Mouse (Mus musculus) inflammation-experienced regulatory T-cells, adult 6 months (primary cell): ENCODE results near the gene Elmod3. TPM values are rescaled to one million over a fixed set of nuclear protein-coding genes. Genes with fewer than 3 reads are reported as not detected.

Experiments used
- ATAC-seq: one replicate; pipeline ENCODE4 v1.8.0; 2017
- polyA plus RNA-seq, 3 experiments: library from polyadenylated mRNA; unstranded; fragments of 100-300 nt; shearing (Covaris generic); gene quantifications; one replicate each; pipeline ENCODE4 v1.2.1; 2017

Gene Elmod3
- polyA plus RNA-seq, 3 experiments from 2014 or later: 13.7 to 24.3 (median 20.6) TPM

DNA sequence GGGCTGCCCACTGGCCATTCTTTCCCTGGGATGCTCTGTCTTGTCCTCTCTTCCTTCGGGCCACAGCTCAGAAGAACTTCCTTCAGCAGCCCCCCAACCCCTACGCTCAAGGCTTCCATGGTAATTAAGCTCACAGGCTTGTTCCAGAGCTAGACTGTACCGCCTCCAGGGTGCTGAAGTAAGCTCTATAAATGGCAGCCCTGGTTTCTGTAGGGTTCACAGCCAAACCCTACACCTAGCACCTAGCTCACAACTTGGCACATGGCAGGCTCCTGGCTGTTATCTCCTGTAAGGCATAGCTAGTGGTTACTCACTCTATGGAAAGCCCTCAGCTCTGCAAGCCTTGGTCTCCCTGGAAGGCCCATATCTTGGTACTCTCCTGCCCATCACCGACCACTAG lies 65.6 kb downstream of the Elmod3 start:
- ATAC-seq: no peak

DNA sequence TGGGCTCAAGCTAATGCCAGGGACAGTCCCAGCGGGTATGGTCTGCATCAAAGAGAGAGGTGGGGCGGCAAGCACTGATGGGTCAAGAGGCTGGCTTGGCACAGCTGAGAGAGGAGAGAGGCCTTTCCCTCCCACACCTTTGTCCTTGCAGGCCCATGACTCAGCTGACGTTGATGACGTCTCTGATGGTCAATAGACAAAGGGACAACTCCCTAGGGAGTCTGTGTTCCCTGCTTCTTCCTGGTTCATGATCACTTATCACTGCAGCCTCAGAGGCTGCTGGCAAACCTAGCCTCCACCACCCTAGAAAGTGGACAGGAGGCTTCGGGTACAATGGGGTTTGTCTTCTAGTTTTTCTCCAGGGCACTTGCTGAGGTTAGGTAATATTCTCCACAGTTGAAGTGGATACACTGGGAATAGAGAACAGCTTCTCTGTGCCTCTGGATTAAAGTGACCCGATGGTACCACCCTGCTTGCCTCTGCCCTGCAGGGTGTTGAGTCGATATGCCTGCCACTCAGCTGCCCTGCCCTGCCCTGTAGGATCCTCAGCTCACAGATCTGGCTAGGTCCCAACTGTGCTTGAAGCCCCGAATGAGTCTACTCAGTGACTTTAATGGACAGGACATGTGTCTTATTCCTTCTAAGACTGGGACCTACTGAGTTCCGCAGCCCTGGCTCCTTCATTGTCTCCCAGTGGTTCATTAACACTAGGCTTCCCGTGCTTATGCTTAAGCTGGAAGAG lies 69.6 kb downstream of the Elmod3 start:
- no peak for ATAC-seq

DNA sequence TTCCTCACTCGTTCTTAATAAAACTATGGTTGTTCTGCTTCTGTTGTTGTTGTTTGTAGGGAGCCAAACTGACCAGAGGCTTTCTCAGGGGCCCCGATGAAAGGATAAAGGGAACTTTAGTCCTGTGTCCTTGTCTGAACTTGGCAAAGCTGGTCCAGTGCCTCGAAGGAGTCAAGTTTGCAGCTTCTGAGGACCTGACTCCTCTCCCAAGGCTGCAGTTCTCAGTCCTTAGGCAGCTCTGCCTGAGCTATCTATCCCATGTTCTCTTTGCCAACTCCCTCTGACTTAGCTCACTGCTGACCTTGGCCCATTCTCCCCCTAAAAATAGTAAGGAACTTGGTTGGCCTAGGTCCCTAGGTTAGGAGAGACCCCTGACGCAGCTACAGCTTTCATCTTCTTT lies 71.1 kb downstream of the Elmod3 start:
- no peak for ATAC-seq

DNA sequence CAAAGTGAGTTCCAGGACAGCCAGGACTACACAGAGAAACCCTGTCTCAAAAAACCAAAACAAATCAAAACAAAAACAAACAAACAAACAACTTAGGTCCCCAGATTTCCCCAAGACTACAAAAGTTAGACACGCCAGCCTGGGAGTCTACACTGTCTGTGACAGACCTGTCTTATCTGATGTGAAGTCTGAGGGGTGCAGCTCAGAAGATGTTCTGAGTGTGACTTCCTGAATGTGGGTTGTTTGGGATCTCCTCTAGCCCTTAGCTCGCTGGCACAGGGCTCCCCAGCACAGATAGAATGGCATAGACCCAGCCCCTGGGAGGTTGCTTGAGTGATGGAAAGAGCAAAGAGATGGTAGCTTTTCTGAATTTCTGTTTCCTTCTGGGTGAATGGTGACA lies 74.1 kb downstream of the Elmod3 start:
- ATAC-seq: no peak

DNA sequence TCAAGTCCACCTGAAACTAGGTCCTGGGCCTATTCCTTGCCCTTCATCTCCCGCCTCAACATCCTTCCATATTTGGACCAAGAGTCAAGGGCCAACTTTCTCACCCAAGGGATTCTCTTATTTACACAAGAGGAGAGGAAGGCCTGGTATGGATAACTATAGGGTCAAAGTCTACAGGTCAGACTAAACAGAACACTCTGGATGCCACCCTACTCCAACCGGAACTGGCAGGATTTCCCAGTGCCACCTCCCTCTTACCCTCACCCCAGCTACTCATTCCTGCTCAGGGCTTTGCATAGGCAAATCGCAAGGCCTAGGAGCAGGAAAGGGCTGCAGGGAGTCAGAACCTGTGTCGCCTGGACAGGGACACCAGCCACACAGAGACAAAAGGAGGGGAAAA lies 75.0 kb downstream of the Elmod3 start:
- no peak for ATAC-seq

GRCm38 (mm10) chr6:72522288-72522687 lies 75.9 kb downstream of the Elmod3 start:
- no peak for ATAC-seq

GRCm38 (mm10) chr6:72521607-72522006 lies 76.6 kb downstream of the Elmod3 start, which contains the start of gene Sh2d6:
Sh2d6 (minus strand) TSS chr6:72521707.
- ATAC-seq: no peak

DNA sequence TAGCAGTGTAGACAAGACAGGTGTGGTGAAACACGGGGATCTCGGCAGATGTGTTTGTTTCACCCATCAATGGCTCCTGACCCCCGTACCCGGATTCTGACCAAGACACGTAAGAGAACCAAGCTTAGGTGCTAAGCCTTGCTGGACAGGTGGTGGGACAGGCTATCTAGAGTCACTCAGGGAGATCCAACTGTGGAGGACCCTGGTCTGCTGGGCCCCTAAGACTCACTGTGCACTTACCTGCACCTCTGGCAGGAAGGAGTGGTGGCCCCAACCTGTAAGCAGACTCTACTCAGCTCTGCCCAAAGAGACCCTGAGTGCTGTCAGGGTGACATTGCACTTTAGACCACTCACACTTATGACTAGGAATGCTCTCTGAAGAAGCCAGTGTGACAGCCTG lies 77.3 kb downstream of the Elmod3 start:
- ATAC-seq: no peak

- ATAC-seq: no peak
Observed at GRCm38 (mm10) chr6:72519892-72520663, 78.1 kb downstream of the Elmod3 start.

DNA sequence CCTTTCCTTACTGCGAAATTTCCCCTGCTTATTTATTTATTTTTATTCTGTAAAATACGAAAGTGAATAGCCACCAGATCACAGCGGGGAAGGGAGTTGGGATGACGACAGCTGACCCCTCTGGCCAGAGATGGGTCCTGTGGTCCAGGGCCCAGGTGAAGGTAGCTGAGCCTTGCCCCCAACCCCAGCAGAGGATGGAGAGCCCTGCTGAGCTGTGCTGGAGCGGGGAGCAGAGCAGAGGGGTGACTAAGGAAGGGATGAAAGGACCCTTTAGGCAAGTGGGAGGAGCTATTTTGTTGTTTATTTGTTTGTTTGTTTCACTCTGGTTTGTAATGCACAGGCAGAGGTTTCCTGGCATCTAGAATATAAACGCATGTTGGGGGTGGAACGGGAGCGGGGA lies 78.9 kb downstream of the Elmod3 start:
- no peak for ATAC-seq

DNA sequence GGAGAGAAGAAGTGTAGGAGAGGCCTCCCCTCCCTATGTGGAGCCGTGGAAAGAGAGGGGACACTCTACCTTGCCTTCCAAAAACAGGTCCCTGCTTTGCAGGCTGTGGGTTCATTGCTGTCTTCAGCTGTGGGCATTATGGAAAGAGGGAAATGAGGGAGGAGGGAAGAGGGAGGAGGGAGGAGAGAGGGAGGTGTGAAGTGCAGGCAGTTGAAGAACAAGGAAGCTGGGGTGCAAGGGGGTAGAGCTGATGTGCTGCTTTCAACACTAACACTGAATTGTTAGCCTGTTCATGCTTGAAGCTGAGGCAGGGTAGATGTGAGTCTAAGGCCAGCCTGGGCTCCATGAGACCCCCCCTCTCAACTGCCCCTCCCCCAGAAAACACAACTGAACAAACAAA lies 79.4 kb downstream of the Elmod3 start:
- ATAC-seq: no peak

Other genes starting within 250 kb of the Elmod3 start
- gene Tmem150a, start 243.0 kb downstream of the Elmod3 start, polyA plus RNA-seq: 1 to 10 TPM in 1 of 3 experiments, under 1 TPM in 2; 0.57 to 1.1 (median 0.67) TPM
- 100 to 1,000 TPM; 107 to 150 (median 144) TPM for gene Rnf181, start 231.5 kb downstream of the Elmod3 start, polyA plus RNA-seq
- gene Vamp5, start 217.9 kb downstream of the Elmod3 start, polyA plus RNA-seq: 10 to 100 TPM; 67.7 to 70.9 (median 69.7) TPM
- 100 to 1,000 TPM; 338 to 440 (median 338) TPM for gene Vamp8, start 207.7 kb downstream of the Elmod3 start, polyA plus RNA-seq
- 1 to 10 TPM; 5.6 to 6.5 (median 5.9) TPM for gene Ggcx, start 184.1 kb downstream of the Elmod3 start, polyA plus RNA-seq
- 100 to 1,000 TPM; 217 to 228 (median 219) TPM for gene Mat2a, start 158.9 kb downstream of the Elmod3 start, polyA plus RNA-seq
- not detected for gene Sh2d6, start 76.7 kb downstream of the Elmod3 start, polyA plus RNA-seq
- 100 to 1,000 TPM; 499 to 613 (median 536) TPM for gene Capg, start 54.0 kb downstream of the Elmod3 start, polyA plus RNA-seq
- gene Retsat, start 62 bp upstream of the Elmod3 start, polyA plus RNA-seq: 1 to 10 TPM; 3.9 to 5.5 (median 4.1) TPM
- gene Tgoln1, start 18.6 kb upstream of the Elmod3 start, polyA plus RNA-seq: 100 to 1,000 TPM; 103 to 111 (median 108) TPM
- gene Tcf7l1, start 190.8 kb upstream of the Elmod3 start, polyA plus RNA-seq: 1 to 10 TPM in 1 of 3 experiments, under 1 TPM in 2; 0.24 to 1.2 (median 0.78) TPM